Mouse (Mus musculus) common myeloid progenitor, adult 5-6 weeks (primary cell): ENCODE results near the gene Spsb2. TPM values are rescaled to one million over a fixed set of nuclear protein-coding genes. Genes with fewer than 3 reads are reported as not detected.
A peak's percentile ranks its signal among the peaks of the same experiment; 100 is the strongest.

Experiments used
- ATAC-seq: replicated peaks from 2 replicates; pipeline ENCODE4 v1.8.0; 2016; ENCODE audit warnings: low read depth, mild to moderate bottlenecking, moderate TSS enrichment, inconsistent platforms; ENCODE audit not compliant: poor library complexity, severe bottlenecking
- total RNA-seq: library from RNA; stranded (forward); fragments of 200-1000, 187-1606 nt; gene quantifications from 2 replicates; pipeline ENCODE4 v1.2.3, GENCODE M21; 2017

Gene Spsb2
- 1.1 and 3.8 TPM in 2 replicates for total RNA-seq

DNA sequence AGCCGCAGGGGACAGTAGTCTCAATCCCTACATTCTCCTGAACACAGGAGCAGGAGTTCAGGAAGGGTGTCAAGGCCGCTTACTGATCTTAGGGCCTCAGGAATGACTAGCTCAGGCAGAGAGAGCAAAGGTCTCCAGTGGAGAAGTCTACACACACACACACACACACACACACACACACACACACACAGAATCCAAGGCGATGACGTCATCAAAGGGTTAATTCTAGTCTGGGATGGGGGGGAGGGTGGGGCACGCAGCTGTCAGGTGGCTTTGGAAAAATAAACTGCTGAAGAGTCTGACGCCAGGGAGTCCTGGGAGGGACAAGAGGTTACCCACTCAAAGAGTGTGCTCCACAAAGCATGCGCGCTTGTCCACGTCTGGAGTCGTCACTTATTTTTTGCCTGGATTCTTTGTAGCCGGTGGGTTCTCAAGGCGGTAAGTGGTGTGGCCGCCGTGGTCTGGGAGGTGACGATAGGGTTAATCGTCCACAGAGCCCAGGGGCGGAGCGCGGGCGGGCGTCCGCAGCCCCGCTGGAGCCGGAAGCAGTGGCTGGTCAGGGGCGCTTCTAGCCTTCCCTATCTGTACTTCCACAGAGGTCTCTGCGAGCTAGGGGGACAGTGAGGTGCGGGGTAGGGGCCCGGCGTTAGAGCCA is at the start of gene Spsb2:
Spsb2 (plus strand) TSS at position 304 of the 655 bp plus-strand sequence.
- peak; percentile 43 for ATAC-seq

GRCm38 (mm10) chr6:124758849-124759232 is 49.6 kb upstream of the Spsb2 start:
- ATAC-seq, result no peak

GRCm38 (mm10) chr6:124759259-124759658 is 49.2 kb upstream of the Spsb2 start:
- ATAC-seq, result peak; percentile 92

DNA sequence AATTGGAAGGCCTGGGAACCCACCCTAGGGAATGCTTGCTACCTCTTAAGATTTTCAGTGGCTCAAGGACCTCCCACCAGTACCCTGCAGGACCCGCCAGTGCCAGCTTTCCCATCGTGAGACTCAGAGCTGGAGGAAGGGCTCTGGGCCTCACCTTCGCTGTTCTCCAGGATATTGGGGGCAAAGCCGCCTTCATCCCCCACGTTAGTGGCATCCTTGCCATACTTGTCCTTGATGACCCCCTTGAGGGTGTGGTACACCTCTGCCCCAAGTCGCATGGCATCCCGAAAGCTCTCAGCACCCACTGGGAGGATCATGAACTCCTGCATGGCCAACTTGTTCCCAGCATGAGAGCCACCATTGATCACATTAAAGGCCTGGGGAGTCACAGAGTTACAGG is 42.5 kb upstream of the Spsb2 start:
- ATAC-seq, result no peak

DNA sequence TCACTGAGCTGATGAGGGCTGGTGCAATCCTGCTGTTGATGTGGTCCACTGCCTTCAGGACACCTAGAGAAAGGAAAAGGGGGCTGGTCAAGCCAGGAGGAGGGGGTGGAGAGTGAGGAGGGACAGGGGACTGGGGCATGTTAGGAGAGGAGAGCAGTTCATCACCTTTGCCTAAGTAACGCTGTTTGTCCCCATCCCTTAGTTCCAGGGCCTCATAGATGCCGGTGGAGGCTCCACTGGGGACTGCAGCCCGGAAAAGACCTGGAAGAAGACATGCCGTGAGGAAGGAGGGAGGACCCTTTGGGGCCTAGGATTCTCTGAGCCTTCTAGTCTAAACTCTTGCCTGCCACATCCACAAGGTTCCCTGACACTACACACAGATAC is 40.9 kb upstream of the Spsb2 start:
- ATAC-seq, result no peak

- peak; percentile 36; the same call in 1 of the 2 replicates for ATAC-seq
Measured at GRCm38 (mm10) chr6:124767920-124768703, 40.3 kb upstream of the Spsb2 start.

- peak; percentile 46 for ATAC-seq
Measured at GRCm38 (mm10) chr6:124768704-124769044, 39.8 kb upstream of the Spsb2 start.

- peak; percentile 52 for ATAC-seq
Measured at GRCm38 (mm10) chr6:124769101-124769765, 39.2 kb upstream of the Spsb2 start, which contains the start of gene Eno2. Gene Eno2 (minus strand): TSS chr6:124769673.

GRCm38 (mm10) chr6:124770013-124770412 is 38.4 kb upstream of the Spsb2 start:
- no peak for ATAC-seq

DNA sequence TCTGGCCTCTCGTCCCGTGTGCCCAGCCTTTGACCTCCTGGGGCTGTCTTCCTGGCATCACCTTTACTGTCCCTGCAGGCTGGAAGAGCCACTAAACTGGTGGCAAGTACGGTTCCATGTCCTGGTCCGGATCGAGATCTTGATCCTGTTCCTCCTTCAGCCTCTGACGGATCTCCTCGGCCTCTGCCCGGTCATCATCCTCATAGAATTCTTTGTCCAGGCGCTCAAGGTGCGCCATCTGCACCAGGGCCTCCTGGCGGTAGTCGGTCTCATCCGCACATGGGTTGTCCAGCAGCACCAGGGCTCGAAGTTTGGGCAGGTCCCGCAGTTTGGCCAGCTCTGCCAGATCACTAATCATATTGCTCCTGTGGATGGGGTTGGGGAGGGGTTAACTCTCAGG is 38.0 kb upstream of the Spsb2 start:
- no peak for ATAC-seq

GRCm38 (mm10) chr6:124779222-124779983 is 29.1 kb upstream of the Spsb2 start, which contains the start of gene Lrrc23:
Gene Lrrc23 (minus strand): TSS chr6:124779727.
- peak; percentile 92 for ATAC-seq

GRCm38 (mm10) chr6:124779984-124780416 is 28.5 kb upstream of the Spsb2 start:
- ATAC-seq, result no peak

- no peak for ATAC-seq
Measured at GRCm38 (mm10) chr6:124780917-124781316, 27.5 kb upstream of the Spsb2 start.

GRCm38 (mm10) chr6:124782436-124782835 is 26.0 kb upstream of the Spsb2 start:
- peak; percentile 47 for ATAC-seq

DNA sequence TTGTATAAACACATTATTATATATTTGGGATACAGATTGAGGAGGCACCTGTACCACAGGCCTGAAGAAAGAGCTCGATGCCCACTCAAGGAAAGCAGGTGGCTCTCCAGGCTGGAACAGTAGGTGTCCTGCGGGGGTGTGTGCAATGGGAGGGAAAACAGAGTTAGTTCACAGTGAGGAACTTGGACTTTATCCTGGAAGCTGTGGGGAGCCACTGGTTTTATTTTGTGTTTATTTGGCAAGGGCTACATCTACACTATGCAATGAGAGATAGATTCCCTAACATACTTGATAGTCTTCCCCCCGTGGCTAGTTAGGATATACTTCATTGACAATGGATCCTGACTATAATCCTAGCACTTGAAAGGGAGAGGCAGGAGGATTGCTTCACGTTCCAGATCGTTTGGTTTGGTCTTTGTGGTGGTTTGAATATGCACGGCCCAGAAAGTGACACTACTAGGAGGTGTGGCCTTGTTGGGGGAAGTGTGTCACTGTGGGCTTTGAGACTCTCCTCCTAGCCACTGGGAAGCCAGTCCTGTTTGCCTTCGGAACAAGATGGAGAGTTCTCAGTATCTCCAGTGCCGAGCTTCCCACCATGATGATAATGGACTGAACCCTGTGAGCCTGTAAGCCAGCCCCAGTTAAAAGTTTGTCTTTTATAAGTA is 21.6 kb upstream of the Spsb2 start:
- ATAC-seq, result peak; percentile 91

DNA sequence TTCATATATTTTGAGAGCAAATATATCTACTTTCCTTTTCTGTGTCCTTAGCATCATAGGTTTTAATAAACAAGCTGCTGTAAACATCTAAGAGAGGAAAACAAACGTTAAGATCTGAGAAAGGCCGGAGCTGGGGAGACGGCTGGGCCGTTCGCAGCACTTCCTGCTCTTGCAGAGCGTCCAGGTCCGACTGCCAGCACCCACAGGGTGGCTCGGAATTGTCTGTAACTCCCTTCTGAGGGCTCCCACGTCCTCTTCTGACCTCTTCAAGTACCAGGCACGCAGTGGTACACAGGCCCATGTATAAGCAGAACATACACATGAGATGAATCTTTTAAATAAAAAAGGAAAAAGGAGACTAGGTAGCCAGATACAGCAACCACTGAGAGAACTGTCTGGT is 20.7 kb upstream of the Spsb2 start:
- ATAC-seq, result no peak

DNA sequence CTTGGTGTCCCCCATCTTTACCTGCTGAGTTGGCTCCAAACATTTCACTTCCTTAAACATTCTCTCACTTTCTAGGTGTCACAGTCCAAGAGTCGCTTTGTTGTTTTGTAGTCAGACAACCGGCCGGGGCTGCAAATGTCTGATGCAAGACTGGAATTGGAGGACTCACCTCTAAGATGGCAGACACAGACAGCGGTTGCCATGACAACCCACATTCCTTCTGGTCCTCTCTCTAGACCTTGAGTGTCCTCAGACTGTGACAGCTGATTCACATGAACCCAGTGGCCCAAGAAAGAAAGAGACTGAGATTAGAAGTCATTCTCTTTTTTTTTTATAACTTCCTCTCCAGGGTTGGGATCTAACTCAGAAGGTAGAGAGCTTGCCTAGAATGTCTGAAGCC is 18.9 kb upstream of the Spsb2 start:
- ATAC-seq, result no peak

GRCm38 (mm10) chr6:124790121-124790520 is 18.3 kb upstream of the Spsb2 start:
- ATAC-seq, result no peak

- no peak for ATAC-seq
Measured at GRCm38 (mm10) chr6:124791911-124792310, 16.6 kb upstream of the Spsb2 start.

- ATAC-seq, result no peak
Measured at GRCm38 (mm10) chr6:124795781-124796180, 12.7 kb upstream of the Spsb2 start.
